Mouse (Mus musculus) activated CD4-positive, CD25-positive, alpha-beta regulatory T cell, adult 4 months (primary cell): ENCODE results near the gene Hist1h2bc. TPM values are rescaled to one million over a fixed set of nuclear protein-coding genes. Genes with fewer than 3 reads are reported as not detected.
"Not testable (repeated sequence)": the region's sequence is repeated elsewhere in the genome, so short reads cannot be mapped to it uniquely, and the experiment has no call there.

Experiments
- ATAC-seq: one replicate; pipeline ENCODE4 v1.8.0; 2017
- polyA plus RNA-seq, 2 experiments: library from polyadenylated mRNA; unstranded; fragments of 100-300 nt; shearing (Covaris generic); gene quantifications; one replicate each; pipeline ENCODE4 v1.2.1; 2017

Gene Hist1h2bc
- polyA plus RNA-seq, 2 experiments from 2014 or later: 0.85 to 5.4 TPM

DNA sequence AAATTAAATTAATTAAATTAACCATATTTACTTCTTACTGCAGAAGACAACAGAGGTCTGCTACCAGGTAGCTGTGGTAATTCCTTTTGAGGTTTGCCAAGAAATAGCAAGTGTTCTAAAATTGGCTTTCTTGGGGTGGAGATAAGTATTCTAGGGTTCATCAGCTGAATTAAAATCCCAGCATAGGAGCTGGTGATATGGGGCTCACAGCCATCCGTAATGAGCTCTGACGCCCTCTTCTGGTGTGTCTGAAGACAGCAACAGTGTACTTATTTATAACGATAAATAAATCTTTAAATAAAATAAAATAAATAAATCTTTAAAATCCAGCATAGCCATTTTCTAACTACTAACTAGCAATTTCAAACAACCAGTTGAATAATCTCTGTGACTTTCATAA is 15.8 kb downstream of the Hist1h2bc start:
- no peak for ATAC-seq

GRCm38 (mm10) chr13:23700786-23701520 is 17.0 kb downstream of the Hist1h2bc start:
- peak; percentile 58 for ATAC-seq

DNA sequence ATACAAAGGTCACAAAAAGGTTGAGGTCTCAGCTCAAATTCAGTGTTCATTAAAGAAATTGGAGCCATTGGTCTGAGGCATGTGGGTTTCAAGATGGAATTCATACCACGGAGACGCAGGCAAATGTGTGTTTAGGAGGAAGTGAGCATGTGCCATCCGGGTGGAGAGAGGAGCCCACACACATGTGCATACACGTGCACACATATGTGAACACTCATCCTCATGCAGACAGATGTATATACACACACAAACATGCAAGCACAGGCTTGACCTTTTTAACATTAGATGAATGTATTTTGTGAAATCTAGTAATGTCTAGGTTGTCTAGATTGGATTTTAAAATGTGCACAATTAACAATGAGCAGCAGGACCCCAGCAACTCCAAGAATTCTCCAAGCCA is 18.2 kb downstream of the Hist1h2bc start:
- no peak for ATAC-seq

GRCm38 (mm10) chr13:23702801-23703200 is 18.8 kb downstream of the Hist1h2bc start:
- not testable (repeated sequence) for ATAC-seq

- no peak for ATAC-seq
Observed at GRCm38 (mm10) chr13:23705751-23706356, 21.9 kb downstream of the Hist1h2bc start.

DNA sequence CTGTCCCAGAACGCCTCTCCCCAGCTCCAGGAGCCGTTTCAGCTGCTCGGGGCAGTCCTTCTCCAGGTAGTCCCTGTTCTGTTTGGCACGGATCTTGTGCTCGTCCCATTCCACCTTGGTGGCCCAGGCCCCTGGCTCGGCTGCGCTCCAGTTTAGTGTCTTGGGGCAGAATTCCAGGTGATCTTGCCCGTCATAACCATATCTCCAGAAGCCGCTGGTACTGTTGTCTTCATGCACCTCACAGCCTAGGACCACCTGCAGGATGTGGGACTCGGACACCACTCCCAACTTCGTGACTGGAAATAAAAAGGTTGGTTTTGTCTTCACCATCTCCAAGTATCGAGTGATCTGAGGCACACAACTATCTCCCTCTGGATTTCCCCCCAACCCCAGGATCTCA is 22.8 kb downstream of the Hist1h2bc start:
- ATAC-seq: no peak

- ATAC-seq: no peak
Observed at GRCm38 (mm10) chr13:23708041-23708440, 24.0 kb downstream of the Hist1h2bc start.

GRCm38 (mm10) chr13:23708654-23709053 is 24.7 kb downstream of the Hist1h2bc start:
- no peak for ATAC-seq

- ATAC-seq: peak; percentile 41
Observed at GRCm38 (mm10) chr13:23709714-23710373, 25.8 kb downstream of the Hist1h2bc start.

DNA sequence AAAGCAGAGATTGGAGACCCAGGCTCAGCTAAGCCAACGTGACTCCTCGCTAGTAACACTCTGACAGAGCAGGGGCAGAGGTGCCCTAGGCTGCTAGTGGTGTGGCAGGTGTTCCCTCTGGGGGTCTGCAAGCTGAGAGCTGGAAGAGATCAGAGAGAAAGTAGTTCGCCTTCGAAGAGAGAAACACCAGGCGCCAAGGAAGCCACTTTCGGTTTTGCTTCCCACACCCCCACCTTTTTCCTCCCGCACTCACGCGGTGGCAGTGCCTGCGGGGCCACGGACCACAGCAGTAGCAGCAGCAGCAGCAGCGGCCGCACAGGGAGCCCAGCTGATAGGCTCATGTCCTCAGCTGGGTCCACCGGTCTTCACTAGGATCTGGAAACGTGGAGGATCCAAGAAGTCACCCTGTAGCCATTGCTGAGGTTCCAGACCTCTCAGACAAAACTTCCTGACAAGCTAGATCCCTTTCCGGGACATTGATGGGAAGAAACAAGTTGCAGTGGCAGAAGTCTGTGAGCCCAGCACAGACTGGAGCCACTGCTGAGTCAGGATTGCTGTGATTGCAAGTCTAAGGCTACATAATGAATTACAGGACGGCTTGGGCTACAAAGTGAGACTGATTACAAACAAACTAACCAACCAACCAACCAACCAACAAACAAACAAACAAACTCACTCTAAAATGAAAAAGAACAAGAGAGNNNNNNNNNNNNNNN is 26.5 kb downstream of the Hist1h2bc start, which contains the start of gene Hfe:
Hfe (minus strand) TSS at position 481 of the 716 bp plus-strand sequence.
- ATAC-seq: peak; percentile 87

DNA sequence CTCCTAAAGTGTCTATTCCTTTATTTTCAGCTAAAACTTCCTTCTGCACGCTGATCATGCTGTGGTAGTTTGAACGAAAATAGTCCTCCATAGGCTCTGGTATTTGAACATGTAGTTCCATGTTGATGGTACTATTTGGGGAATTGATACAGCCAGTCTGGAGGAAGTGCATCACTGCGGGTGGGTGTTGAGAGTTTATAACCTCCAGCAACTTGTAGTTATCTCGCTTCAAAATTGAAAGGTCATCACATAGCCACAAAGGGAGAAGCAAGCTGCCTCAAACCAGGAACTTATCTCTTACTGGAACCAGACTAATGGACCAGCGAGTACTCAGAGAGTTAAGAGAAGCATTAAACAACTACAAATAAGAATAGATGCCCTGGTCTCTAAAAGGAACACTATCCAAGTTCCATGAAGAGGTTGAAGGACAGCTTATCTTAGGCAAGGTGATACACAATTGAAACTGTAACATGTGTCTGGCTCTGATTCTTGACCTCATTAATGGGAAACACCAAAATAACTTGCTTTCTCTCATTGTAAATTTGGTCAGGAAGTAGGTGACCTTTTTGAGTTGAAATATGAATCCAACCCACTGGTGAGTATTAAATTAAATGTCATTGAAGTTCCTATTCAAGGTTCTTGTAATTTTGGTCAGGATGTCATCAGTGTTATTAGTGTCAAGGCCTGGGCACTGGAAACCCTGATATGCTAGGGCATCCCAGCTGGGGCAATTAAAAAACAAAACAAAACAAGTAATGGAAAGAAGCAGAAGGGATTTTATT is 32.5 kb downstream of the Hist1h2bc start:
- ATAC-seq: no peak

DNA sequence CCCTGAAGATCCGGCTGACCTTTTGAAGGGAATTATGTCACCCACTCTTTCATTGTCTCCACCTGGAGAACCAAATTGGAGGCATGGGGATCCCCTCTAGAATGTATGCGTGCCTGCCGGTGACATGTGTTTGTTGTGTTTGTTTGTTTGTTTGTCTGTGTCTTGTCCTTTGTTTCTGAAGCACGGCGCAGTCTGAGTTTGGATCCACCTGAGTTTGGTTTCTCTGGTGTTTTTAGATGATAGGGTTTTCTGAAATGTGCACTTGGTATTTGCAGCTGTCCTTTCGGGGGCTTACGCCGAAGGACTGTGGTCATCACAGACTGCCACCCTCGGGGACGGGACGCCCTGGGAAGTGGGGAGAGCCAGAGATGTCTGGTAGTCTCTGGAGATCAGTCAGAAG is 33.2 kb downstream of the Hist1h2bc start:
- ATAC-seq: no peak

DNA sequence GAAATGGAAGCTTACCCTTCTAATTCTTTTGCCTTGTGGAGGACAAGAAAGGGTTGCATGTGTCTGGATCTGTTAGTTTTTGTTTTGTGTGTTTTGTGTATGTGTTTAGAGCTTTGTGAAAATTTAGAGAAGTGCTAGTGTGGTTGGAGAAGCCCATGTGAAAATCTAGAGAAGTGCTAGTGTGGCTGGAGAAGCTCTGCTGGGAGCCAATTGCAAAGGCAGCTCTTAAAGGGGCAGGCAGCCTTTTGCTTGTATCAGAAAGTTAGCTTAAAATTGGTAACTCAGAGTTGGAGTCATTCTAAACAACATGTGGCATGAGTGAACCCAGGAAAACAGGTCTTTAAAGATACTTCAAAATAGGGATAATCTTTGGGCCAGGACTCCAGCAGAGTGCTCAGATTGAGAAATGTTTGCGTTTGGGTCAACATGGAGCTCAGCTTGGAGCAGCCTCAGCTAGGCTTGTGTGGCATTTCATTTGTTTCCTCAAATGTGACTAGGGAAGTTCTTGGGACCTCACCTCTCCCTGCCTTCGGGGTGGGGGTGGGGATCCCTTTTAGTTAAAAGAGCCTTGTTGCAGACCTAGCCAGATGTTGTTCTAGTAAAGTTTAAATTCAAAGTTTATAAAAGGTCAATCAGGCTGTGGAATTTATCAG is 33.7 kb downstream of the Hist1h2bc start:
- not testable (repeated sequence) for ATAC-seq

- ATAC-seq: no peak
Observed at GRCm38 (mm10) chr13:23724239-23724638, 40.2 kb downstream of the Hist1h2bc start.

DNA sequence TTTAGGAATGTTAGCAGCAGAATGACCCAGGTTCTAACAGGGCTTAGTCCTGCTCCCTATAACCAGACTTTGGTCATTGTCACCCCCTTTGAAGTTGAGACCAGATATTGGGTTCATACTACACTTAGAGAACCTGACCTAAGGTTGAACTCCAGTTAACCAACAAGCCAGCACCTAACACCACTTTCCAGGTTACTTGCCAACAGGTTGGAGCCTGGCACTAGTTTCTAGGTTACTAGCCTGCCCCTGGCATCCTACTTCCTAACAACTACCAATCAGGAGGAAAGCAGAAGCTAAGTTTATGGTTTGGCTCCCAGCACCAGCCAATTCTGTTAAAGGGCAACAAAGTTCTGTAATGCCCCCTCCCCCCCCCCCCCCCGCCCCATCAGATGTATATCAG is 41.2 kb downstream of the Hist1h2bc start:
- no peak for ATAC-seq

DNA sequence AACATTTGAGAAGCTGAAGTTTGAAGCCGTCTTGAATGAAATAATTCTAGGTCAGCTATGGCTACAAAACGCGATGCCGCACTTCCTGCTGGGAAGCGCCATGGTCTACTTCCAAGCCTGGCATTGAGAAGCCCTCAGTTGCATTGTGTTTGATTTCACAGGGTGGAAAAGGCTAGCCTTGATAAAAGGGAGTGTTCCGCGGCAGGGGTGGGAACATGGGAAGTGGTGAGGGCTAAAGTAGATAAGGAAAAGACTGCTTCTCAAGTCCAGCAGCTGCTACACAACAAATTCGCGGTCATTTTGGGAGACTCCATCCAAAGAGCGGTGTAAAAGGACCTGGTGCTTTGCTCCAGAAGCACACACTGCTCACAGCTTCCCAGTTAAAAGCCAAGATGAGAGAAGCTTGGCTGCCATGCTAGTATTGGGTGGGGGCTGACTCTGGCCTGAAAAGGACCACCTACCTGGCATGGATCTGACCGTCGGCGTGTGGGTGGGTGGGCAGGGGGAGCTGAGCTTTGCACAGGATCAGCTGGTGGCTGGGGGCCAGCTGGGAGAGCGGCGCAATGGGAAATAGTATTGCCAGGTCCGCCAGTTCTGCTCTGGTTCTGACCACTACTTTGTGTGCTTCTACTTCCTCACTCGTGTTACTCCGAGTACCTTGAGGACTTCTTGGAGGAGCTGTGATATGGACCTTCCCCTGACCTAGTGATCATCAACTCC is 44.6 kb downstream of the Hist1h2bc start:
- ATAC-seq: no peak

DNA sequence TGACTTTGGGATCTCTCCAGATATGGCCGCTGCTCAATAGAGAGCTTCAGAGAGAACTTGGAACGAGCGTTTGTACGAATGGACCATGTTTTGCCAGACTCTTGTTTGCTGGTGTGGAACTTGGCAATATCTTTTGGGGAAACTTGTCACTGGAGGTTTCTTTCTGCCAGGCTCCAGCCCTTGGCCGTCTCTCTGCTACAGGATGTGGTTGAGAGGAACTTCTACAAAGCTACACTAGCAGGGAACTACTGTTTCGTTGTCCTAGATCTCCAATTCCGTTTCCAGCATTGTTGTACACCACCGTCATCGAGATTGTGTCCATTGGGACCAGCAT is 45.2 kb downstream of the Hist1h2bc start:
- peak; percentile 65 for ATAC-seq

- ATAC-seq: no peak
Observed at GRCm38 (mm10) chr13:23729706-23730105, 45.7 kb downstream of the Hist1h2bc start.

- ATAC-seq: no peak
Observed at GRCm38 (mm10) chr13:23730479-23730878, 46.5 kb downstream of the Hist1h2bc start.

DNA sequence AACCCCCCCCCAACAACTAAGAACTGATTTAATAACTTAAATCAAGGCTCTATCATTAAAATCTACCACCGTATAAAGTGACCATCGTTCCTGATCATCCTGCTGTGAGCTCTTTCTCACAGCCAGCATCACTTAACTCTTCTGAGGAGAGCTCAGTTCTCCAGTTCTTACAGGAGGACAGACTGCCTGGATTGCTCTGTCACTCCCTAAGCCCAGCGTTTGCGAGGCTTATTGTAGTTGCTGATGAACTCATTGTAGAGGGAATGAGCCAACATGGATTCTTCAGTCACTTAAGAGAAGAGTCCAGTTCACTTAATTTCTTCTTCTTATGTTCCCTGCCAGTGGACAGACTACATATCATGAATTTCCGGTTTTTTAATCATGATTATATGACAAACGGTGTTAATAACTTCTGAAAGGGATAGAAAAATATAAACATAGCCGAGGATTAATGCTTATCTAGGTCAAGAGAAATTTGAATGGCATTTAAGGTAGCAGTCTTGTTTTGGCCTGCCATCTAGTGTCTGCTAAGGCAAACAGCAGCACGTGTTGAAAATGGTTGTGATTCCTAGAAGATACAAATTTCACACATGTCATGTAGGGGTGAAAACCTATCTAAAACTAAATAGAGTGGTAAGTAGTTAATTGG is 48.3 kb downstream of the Hist1h2bc start:
- peak; percentile 75 for ATAC-seq

DNA sequence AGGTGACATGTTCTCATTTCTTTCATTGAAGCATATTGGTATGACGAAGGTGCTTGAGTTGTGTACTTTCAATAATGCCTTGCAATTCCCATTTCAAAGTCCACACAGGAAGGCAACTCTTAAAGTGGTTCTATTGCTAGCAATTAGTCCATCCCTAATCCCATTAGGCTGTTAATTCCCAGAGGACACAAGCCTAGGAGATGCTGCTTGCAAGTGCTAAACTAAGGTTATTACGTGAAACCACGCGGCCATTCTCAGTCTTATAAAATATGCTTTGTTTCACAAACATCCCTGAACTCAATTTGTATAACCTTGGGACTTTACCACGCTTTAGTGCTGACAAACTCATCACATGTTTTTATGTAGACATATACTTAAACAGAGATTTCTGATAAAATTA is 53.1 kb downstream of the Hist1h2bc start:
- ATAC-seq: no peak
